Mouse (Mus musculus) myocyte (in vitro differentiated cells): ENCODE results near the gene Tppp.

Experiments used
- CEBPB ChIP-seq: IDR thresholded peaks from 2 replicates; pipeline ENCODE4 v1.6.1; 2011; ENCODE audit warnings: mild to moderate bottlenecking, moderate library complexity; ENCODE audit not compliant: poor library complexity, insufficient read depth, severe bottlenecking
- E2F4 ChIP-seq: IDR thresholded peaks from one replicate; pipeline ENCODE4 v1.6.1; 2011; ENCODE audit warnings: mild to moderate bottlenecking, control low read depth, moderate library complexity; ENCODE audit not compliant: insufficient read depth
- MYOD1 ChIP-seq, 3 experiments: IDR thresholded peaks; one replicate each; pipeline ENCODE4 v1.6.1; 2011; ENCODE audit warnings: control low read depth in 2 of 3, low read depth in 2 of 3, mild to moderate bottlenecking in 2 of 3, moderate library complexity in 1 of 3; ENCODE audit not compliant: insufficient read length in 2 of 3, control insufficient read depth in 1 of 3
- POLR2A ChIP-seq: IDR thresholded peaks from one replicate; pipeline ENCODE4 v1.6.1; 2011; ENCODE audit warnings: low read depth, mild to moderate bottlenecking, control low read depth, moderate library complexity; ENCODE audit not compliant: insufficient read length
- TCF12 ChIP-seq: IDR thresholded peaks from one replicate; pipeline ENCODE4 v1.6.1; 2011; ENCODE audit warnings: mild to moderate bottlenecking, control low read depth; ENCODE audit not compliant: poor library complexity, insufficient read depth, severe bottlenecking
- USF1 ChIP-seq: IDR thresholded peaks from one replicate; pipeline ENCODE4 v1.6.1; 2011; ENCODE audit warnings: low read depth, mild to moderate bottlenecking, control low read depth, moderate library complexity

- TF ChIP-seq CEBPB: no peak
- TF ChIP-seq POLR2A: no peak
- no peak for TF ChIP-seq TCF12
- no peak for TF ChIP-seq E2F4
- no peak for TF ChIP-seq USF1
- no peak for TF ChIP-seq MYOD1 (IDR thresholded peaks at IDR 0.05; ENCODE audit: control insufficient read depth in 1 of 3, insufficient read length in 2 of 3, low read depth in 2 of 3)
Observed at GRCm38 (mm10) chr13:74063340-74064050, 54.3 kb downstream of the Tppp start.
